Mouse (Mus musculus) E14TG2a.4 (cell line): ENCODE measurements around the gene Mrpl46.

Experiments used
- CTCF ChIP-seq: conservative IDR thresholded peaks from 2 replicates; pipeline ENCODE4 v1.5.1; 2014; ENCODE audit warnings: low read length
- NANOG ChIP-seq: IDR thresholded peaks from 2 replicates; pipeline ENCODE4 v1.6.1; 2014; ENCODE audit warnings: borderline replicate concordance, low read length, mixed read lengths
- POU5F1 ChIP-seq: IDR thresholded peaks from 2 replicates; pipeline ENCODE4 v1.6.1; 2014; ENCODE audit warnings: low read length, borderline replicate concordance

DNA sequence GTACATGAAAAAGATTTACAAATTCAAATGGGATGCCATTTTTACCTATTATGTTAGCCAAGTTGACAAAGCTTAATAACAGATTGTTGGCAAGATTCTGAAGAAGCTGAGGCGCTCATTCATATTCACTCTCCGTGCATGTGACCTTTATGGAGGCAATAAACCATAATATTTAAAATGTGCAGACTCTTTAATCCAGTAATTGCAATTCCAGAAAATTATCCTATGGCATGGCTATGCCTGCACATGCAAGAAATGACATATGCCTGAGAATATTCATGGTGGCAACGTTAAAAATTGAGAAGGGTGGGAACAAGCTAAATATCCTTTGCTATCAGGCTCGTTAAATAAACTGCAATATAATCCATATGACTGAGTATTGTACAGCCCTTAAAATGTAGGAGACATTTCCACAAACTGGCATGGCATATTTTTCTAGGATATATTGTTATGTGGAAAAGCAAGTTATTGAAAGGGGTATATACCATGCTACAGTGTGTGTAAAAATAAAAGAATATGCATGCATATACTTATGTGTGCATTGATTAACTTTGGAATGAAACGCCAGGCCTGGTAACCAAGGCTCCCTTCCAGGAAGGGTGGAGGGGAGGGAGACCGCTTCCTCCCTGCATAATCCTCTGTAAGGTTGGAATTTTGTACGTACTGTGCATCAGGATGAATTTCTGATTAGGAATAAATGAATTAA, 29.4 kb downstream of the Mrpl46 start:
- TF ChIP-seq CTCF: no peak
- no peak for TF ChIP-seq NANOG
- no peak for TF ChIP-seq POU5F1
